Mouse (Mus musculus) thymus, adult 2 months (tissue): ENCODE data around the gene Cnot6. TPM values are rescaled to one million over a fixed set of nuclear protein-coding genes. Genes with fewer than 3 reads are reported as not detected.
A peak's percentile ranks its signal among the peaks of the same experiment; 100 is the strongest.

Experiments
- DNase-seq: peaks from one replicate; pipeline ENCODE4 v3.0.0; 2021
- H3K27ac ChIP-seq: fragments of 200-500 bp; 2 replicates; pipeline ENCODE4 v1.5.1; 2012; ENCODE audit warnings: low read length, control low read depth; ENCODE audit not compliant: control insufficient read depth, insufficient read depth
- H3K27me3 ChIP-seq: fragments of 200-500 bp; 2 replicates; pipeline ENCODE4 v1.6.1; 2012; ENCODE audit warnings: mild to moderate bottlenecking, low read length, moderate library complexity, mixed read lengths; ENCODE audit not compliant: control insufficient read depth, insufficient read depth
- H3K36me3 ChIP-seq: fragments of 200-500 bp; 2 replicates; pipeline ENCODE4 v1.6.1; 2012; ENCODE audit warnings: mild to moderate bottlenecking, low read length, moderate library complexity; ENCODE audit not compliant: control insufficient read depth, insufficient read depth
- H3K4me1 ChIP-seq: fragments of 200-500 bp; replicated peaks from 2 replicates; pipeline ENCODE4 v1.6.1; 2012; ENCODE audit warnings: low read length; ENCODE audit not compliant: control insufficient read depth, insufficient read depth
- H3K4me3 ChIP-seq: fragments of 200-500 bp; 2 replicates; pipeline ENCODE4 v1.5.1; 2012; ENCODE audit warnings: mild to moderate bottlenecking, low read length, control low read depth, moderate library complexity; ENCODE audit not compliant: control insufficient read depth, insufficient read depth
- CTCF ChIP-seq: fragments of 200-500 bp; IDR thresholded peaks from 2 replicates; pipeline ENCODE4 v1.5.1; 2012; ENCODE audit warnings: mild to moderate bottlenecking, control low read depth, low read length, moderate library complexity, borderline replicate concordance; ENCODE audit not compliant: control insufficient read depth, poor library complexity, insufficient read depth; ENCODE audit errors: extremely low read depth
- POLR2A ChIP-seq: fragments of 200-500 bp; IDR thresholded peaks from 2 replicates; pipeline ENCODE4 v1.6.1; 2012; ENCODE audit warnings: mild to moderate bottlenecking, low read length, control low read depth, moderate library complexity; ENCODE audit not compliant: control insufficient read depth, poor library complexity, insufficient read depth; ENCODE audit errors: extremely low read depth
- WGBS: fragments of 180-500 bp; shearing (Covaris S2); methylation state at CpG from one replicate; pipeline ENCODE4 v1.1.7; 2018; 5-methylcytosine and 5-hydroxymethylcytosine counted together
- polyA plus RNA-seq: library from polyadenylated mRNA; depleted of rRNA; stranded (reverse); fragments of >200 nt; gene quantifications from 2 replicates; pipeline ENCODE4 v1.2.3, GENCODE M21; 2012

Cnot6 gene
- polyA plus RNA-seq, 1 experiment = 40.3 TPM

- WGBS = 59% methylated on average over 8 of the region's 8 CpGs
- Histone ChIP-seq H3K4me3 (no peak overlapping the region), H3K36me3 (no peaks in the 10 kb centered on the region), H3K27me3 (no peaks in the 10 kb centered on the region), H3K27ac (peak overlapping the region; percentile 76), H3K4me1 (peaks cover 26% of the 10 kb centered on the region)
- TF ChIP-seq POLR2A = no peak
- no peak for TF ChIP-seq CTCF
- DNase-seq = peak; percentile 36
Observed at GRCm38 (mm10) chr11:49719466-49720151, 7.1 kb upstream of the Cnot6 start.

GRCm38 (mm10) chr11:49713336-49714334, 1.1 kb upstream of the Cnot6 start:
- TF ChIP-seq CTCF (no peak), POLR2A (no peak)
- no peaks in the 10 kb centered on the region for H3K36me3 ChIP-seq
- H3K4me1 ChIP-seq = peaks cover 12% of the 10 kb centered on the region
- H3K4me3 ChIP-seq = peak overlapping the region; percentile 21
- no peak for DNase-seq
- H3K27ac ChIP-seq = peak overlapping the region; percentile 44; the same call in 1 of the 2 replicates
- WGBS = 41% methylated on average over 20 of the region's 20 CpGs
- H3K27me3 ChIP-seq = no peaks in the 10 kb centered on the region

- peak; percentile 74 for DNase-seq
- H3K27ac ChIP-seq = peak overlapping the region; percentile 55
- peaks cover 10% of the 10 kb centered on the region for H3K4me1 ChIP-seq
- peaks cover under 1% of the 10 kb centered on the region; the same call in 1 of the 2 replicates for H3K36me3 ChIP-seq
- no peaks in the 10 kb centered on the region for H3K27me3 ChIP-seq
- TF ChIP-seq CTCF (no peak), POLR2A (no peak)
- H3K4me3 ChIP-seq = peak overlapping the region; percentile 92
- WGBS = 1% methylated on average over 61 of the region's 70 CpGs
Observed at GRCm38 (mm10) chr11:49711981-49712554, 455 bp downstream of the Cnot6 start.

GRCm38 (mm10) chr11:49710664-49711063, 1.9 kb downstream of the Cnot6 start:
- Histone ChIP-seq H3K4me3 (no peak overlapping the region), H3K4me1 (peaks cover 10% of the 10 kb centered on the region), H3K27me3 (no peaks in the 10 kb centered on the region), H3K27ac (no peak overlapping the region), H3K36me3 (peaks cover 13% of the 10 kb centered on the region)
- DNase-seq = no peak
- TF ChIP-seq POLR2A (no peak), CTCF (no peak)
- WGBS = 74% methylated on average over 2 of the region's 2 CpGs

GRCm38 (mm10) chr11:49707834-49708233, 4.7 kb downstream of the Cnot6 start:
- Histone ChIP-seq H3K27ac (no peak overlapping the region), H3K4me3 (no peak overlapping the region), H3K36me3 (peaks cover 31% of the 10 kb centered on the region), H3K4me1 (peaks cover 2% of the 10 kb centered on the region), H3K27me3 (no peaks in the 10 kb centered on the region)
- 27% methylated on average over 2 of the region's 2 CpGs for whole genome bisulfite sequencing
- DNase-seq = no peak
- no peak for TF ChIP-seq POLR2A
- TF ChIP-seq CTCF = no peak

GRCm38 (mm10) chr11:49704804-49705203, 7.7 kb downstream of the Cnot6 start:
- TF ChIP-seq POLR2A (no peak), CTCF (no peak)
- H3K27me3 ChIP-seq = no peaks in the 10 kb centered on the region
- peaks cover 2% of the 10 kb centered on the region for H3K4me1 ChIP-seq
- no peak overlapping the region for H3K4me3 ChIP-seq
- no peak for DNase-seq
- H3K27ac ChIP-seq = no peak overlapping the region
- H3K36me3 ChIP-seq = peaks cover 52% of the 10 kb centered on the region
- WGBS = 93% methylated on average over 8 of the region's 8 CpGs
